Mouse (Mus musculus): ENCODE data around the gene Sh3kbp1. TPM values are rescaled to one million over a fixed set of nuclear protein-coding genes. Genes with fewer than 3 reads are reported as not detected.

The Sh3kbp1 gene
- polyA plus RNA-seq, 1 experiment from 2014 or later = 47.0 TPM

DNA sequence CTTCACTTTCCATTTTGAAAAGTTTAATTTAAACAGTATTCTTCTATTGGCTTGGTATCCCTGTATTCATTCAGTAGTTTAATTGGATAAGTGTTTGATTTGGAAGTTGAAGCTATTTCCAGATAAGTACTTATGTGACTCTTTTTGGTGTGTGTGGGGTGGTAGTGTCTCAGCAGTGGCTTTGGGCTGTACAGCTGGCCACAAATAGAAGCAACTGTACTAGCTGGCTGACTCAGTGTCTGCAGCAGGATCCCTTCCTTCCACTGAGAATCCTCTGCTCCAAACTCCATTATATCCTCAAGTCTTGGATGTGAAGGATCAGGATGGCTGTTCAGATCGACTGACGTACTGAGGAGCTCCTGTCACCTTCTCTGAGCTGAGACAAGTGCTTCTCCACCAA lies 190.4 kb downstream of the Sh3kbp1 start:
- H3K36me3 ChIP-seq = no peaks in the 10 kb centered on the region
- 87% methylated on average over 2 of the region's 2 CpGs for WGBS

DNA sequence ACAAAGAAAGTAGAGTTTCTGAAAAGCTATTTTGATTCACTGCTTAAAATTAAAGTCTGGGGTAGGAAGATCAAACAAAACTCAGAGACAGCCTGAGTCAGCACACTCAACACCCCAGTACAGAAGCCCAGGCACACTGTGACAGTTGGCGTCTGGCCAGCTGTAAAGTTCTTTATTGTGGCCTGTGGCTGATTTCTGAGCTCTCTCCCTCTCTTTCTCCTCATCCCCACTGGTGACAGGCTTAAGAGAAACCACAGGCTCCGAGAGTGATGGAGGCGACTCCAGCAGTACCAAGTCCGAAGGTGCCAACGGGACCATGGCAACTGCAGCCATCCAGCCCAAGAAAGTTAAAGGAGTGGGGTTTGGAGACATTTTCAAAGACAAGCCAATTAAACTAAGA lies 201.1 kb downstream of the Sh3kbp1 start:
- no peak overlapping the region for H3K27ac ChIP-seq
- no peak overlapping the region for H3K4me3 ChIP-seq
- no peaks in the 10 kb centered on the region for H3K36me3 ChIP-seq
- no peaks in the 10 kb centered on the region for H3K4me1 ChIP-seq
- 79% methylated on average over 5 of the region's 5 CpGs for WGBS
- H3K9me3 ChIP-seq = no peaks in the 10 kb centered on the region
- no peak overlapping the region for H3K9ac ChIP-seq
- H3K27me3 ChIP-seq (replicated peaks) = no peaks in the 10 kb centered on the region
- ATAC-seq (ENCODE audit: low FRiP score, low read depth) = no peak
- H3K4me2 ChIP-seq (replicated peaks) = no peak overlapping the region

More for the DNA sequence above, 190.4 kb downstream of the Sh3kbp1 start:
- ATAC-seq (ENCODE audit: low FRiP score, low read depth) = no peak
- Histone ChIP-seq H3K27ac (no peak overlapping the region), H3K4me2 (replicated peaks) (no peak overlapping the region), H3K4me1 (no peaks in the 10 kb centered on the region), H3K4me3 (no peak overlapping the region), H3K27me3 (replicated peaks) (no peaks in the 10 kb centered on the region; the same call in 1 of the 2 replicates), H3K9ac (no peak overlapping the region), H3K9me3 (no peaks in the 10 kb centered on the region)

DNA sequence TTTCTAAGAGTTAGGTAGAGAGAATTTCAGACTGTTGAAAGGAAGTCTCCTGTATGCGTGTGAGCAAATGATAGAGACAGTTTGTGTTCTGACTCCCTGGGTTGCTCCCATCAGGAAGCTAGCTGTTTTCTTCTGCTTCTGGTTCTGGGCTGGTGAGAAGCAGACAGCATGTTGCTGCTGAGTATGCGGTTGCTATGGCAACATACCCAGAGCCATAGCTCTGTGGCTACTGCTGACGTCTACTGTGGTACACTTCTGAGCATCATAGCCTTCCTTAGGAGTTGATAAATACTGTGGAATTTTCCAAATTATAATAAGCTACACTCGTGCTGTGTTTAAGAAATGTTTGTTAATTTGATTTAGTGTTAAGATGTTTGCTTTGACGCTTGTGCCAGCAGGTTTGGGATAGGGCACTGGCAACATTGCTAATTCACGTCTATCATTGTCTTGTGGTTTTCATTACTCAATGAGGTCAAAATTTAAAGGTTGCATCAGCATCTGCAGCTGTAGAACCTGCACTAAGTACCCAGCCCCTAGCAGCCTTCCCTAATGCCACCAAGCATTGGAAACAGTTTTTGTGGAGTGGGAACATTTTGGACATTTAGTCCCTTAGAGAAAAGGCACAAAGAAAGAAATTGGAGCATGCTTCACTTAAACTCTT lies 202.2 kb downstream of the Sh3kbp1 start:
- WGBS = 59% methylated on average over 6 of the region's 6 CpGs
- 0 out of 2 replicates have a peak, but pooled peaks have one; percentile 75 for ATAC-seq (ENCODE audit: low FRiP score, low read depth)
- Histone ChIP-seq H3K9me3 (no peaks in the 10 kb centered on the region), H3K36me3 (no peaks in the 10 kb centered on the region), H3K4me3 (no peak overlapping the region), H3K27me3 (replicated peaks) (no peaks in the 10 kb centered on the region), H3K4me1 (no peaks in the 10 kb centered on the region), H3K27ac (no peak overlapping the region), H3K4me2 (replicated peaks) (no peak overlapping the region), H3K9ac (no peak overlapping the region)

DNA sequence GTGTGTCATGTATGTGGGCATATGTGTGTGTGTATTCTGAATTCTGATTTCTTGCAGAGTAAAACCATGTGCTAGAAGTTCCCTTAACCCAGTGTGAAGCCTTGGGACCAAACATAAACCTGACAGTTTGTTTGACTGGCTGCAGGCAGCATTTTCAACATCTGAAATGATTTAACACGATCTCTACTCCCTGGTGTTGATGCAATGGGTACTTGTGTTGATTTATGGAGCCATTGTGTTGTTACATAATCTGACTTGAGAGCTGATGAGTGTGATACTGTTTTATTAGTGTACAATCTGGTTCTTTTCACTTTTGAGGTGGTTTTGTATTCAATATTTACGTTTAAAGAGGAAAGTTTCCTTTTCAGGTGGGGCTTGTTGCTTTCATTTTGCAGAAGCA lies 204.1 kb downstream of the Sh3kbp1 start:
- WGBS = 71% methylated on average over 2 of the region's 2 CpGs
- Histone ChIP-seq H3K4me2 (replicated peaks) (no peak overlapping the region), H3K9me3 (no peaks in the 10 kb centered on the region), H3K9ac (no peak overlapping the region), H3K36me3 (no peaks in the 10 kb centered on the region), H3K4me1 (no peaks in the 10 kb centered on the region), H3K27me3 (replicated peaks) (no peaks in the 10 kb centered on the region), H3K27ac (no peak overlapping the region), H3K4me3 (no peak overlapping the region)
- ATAC-seq (ENCODE audit: low FRiP score, low read depth) = no peak

GRCm38 (mm10) chrX:159835239-159835638 lies 208.2 kb downstream of the Sh3kbp1 start:
- WGBS = 90% methylated on average over 4 of the region's 4 CpGs
- Histone ChIP-seq H3K9ac (no peak overlapping the region), H3K4me3 (no peak overlapping the region), H3K27me3 (replicated peaks) (no peaks in the 10 kb centered on the region), H3K36me3 (no peaks in the 10 kb centered on the region), H3K27ac (no peak overlapping the region), H3K4me2 (replicated peaks) (no peak overlapping the region), H3K9me3 (no peaks in the 10 kb centered on the region), H3K4me1 (no peaks in the 10 kb centered on the region)
- ATAC-seq (ENCODE audit: low FRiP score, low read depth) = no peak

DNA sequence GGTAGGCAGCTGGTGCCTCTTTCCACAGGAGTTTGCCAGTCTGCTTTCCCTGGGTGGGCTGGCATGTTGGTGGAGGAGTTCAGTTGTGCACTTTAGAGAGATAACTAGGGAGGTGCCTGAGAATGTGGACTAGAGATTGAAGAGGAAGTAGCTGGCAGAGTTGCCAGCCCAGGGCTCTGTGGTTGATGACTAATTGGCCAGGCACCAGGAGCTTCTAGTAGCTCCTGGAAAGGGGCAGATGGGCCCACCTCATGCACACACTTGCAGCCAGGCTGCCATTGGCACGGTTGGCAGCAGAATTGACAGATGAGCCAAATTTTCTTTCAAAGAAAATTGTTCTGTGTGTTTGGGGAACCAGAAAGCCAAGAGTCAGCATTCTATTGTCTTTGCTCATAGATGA lies 210.3 kb downstream of the Sh3kbp1 start:
- Histone ChIP-seq H3K27me3 (replicated peaks) (no peaks in the 10 kb centered on the region), H3K9me3 (no peaks in the 10 kb centered on the region), H3K36me3 (no peaks in the 10 kb centered on the region), H3K4me2 (replicated peaks) (no peak overlapping the region), H3K4me1 (no peaks in the 10 kb centered on the region), H3K27ac (no peak overlapping the region), H3K4me3 (no peak overlapping the region), H3K9ac (no peak overlapping the region)
- no peak for ATAC-seq (ENCODE audit: low FRiP score, low read depth)
- WGBS = 80% methylated on average over 1 of the region's 1 CpGs

DNA sequence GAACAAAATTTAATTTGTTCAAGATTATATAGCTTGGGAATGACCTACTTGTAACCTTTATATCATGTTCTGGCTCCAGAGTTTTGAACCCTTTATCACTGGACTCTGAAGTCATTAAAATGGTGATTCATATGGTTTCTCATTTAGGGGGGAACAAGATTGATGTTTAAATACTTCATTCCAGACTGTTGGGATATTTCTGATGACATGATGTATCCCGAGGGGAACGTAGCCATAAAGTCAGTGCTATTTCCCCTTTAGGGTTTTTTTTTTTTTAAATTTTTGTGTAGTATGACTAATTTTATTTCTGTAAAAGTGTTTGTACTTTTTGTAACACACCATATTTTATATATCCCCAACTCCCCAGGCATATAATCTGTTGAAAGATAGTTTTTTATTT lies 212.7 kb downstream of the Sh3kbp1 start:
- H3K9ac ChIP-seq = no peak overlapping the region
- no peak for ATAC-seq (ENCODE audit: low FRiP score, low read depth)
- H3K4me1 ChIP-seq = no peaks in the 10 kb centered on the region
- no peaks in the 10 kb centered on the region for H3K27me3 ChIP-seq (replicated peaks)
- no peaks in the 10 kb centered on the region for H3K9me3 ChIP-seq
- H3K4me2 ChIP-seq (replicated peaks) = no peak overlapping the region
- 88% methylated on average over 2 of the region's 2 CpGs for WGBS
- no peak overlapping the region for H3K4me3 ChIP-seq
- H3K36me3 ChIP-seq = no peaks in the 10 kb centered on the region
- no peak overlapping the region for H3K27ac ChIP-seq

DNA sequence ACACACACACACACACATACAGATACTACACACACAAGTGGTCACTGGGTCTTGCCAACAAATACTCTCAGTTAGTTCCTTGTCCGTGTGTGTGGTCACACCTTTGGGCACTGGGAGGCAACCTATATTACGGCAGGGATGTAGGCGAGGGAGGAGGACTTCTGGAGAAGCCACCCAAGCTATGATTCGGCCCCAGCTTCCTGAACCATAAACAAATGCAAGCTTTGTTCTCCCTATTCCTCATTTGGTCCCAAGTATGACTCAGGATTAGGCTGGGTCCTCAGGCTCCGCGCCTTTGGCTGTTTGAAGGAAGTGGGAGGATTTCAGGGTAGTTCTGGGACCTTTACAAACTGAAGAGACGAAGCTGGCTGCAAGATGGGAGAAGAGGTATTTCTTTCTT lies 213.2 kb downstream of the Sh3kbp1 start:
- WGBS = 61% methylated on average over 7 of the region's 7 CpGs
- H3K27ac ChIP-seq = no peak overlapping the region
- ATAC-seq (ENCODE audit: low FRiP score, low read depth) = no peak

GRCm38 (mm10) chrX:159850722-159851121 lies 223.7 kb downstream of the Sh3kbp1 start:
- no peak overlapping the region for H3K27ac ChIP-seq
- no peak for ATAC-seq (ENCODE audit: low FRiP score, low read depth)
- H3K9ac ChIP-seq = no peak overlapping the region
- H3K9me3 ChIP-seq = no peaks in the 10 kb centered on the region
- no peaks in the 10 kb centered on the region for H3K36me3 ChIP-seq
- H3K4me3 ChIP-seq = no peak overlapping the region
- H3K4me2 ChIP-seq (replicated peaks) = no peak overlapping the region
- 81% methylated on average over 8 of the region's 8 CpGs for WGBS
- no peaks in the 10 kb centered on the region for H3K4me1 ChIP-seq
- no peaks in the 10 kb centered on the region for H3K27me3 ChIP-seq (replicated peaks)

More for the DNA sequence above, 213.2 kb downstream of the Sh3kbp1 start:
- Histone ChIP-seq H3K4me1 (no peaks in the 10 kb centered on the region), H3K36me3 (no peaks in the 10 kb centered on the region), H3K4me3 (no peak overlapping the region), H3K9ac (no peak overlapping the region), H3K27me3 (replicated peaks) (no peaks in the 10 kb centered on the region), H3K9me3 (no peaks in the 10 kb centered on the region), H3K4me2 (replicated peaks) (no peak overlapping the region)

DNA sequence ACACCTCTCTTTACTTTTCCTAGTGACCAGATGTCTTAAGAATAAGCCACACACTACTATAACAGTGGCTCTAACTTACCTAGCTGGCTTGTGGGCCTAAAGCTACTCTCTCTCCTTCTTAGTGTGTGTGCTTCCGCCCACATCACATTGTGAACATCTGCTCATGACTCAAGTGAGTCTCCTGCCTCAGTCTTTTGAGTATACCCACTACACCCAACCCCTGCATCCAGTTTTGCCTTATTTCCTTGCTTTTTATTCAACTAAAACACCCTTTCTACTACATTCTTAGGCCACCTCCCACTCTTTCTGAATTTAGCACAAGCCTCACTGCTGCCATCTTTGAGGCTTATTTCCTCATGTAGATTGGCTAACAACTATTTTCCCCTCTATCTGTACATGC lies 229.8 kb downstream of the Sh3kbp1 start:
- Histone ChIP-seq H3K36me3 (no peaks in the 10 kb centered on the region), H3K4me1 (no peaks in the 10 kb centered on the region), H3K27me3 (replicated peaks) (no peaks in the 10 kb centered on the region), H3K27ac (no peak overlapping the region), H3K4me2 (replicated peaks) (no peak overlapping the region), H3K9ac (no peak overlapping the region), H3K9me3 (no peaks in the 10 kb centered on the region), H3K4me3 (no peak overlapping the region)
- WGBS = 91% methylated on average over 1 of the region's 1 CpGs
- ATAC-seq (ENCODE audit: low FRiP score, low read depth) = no peak

DNA sequence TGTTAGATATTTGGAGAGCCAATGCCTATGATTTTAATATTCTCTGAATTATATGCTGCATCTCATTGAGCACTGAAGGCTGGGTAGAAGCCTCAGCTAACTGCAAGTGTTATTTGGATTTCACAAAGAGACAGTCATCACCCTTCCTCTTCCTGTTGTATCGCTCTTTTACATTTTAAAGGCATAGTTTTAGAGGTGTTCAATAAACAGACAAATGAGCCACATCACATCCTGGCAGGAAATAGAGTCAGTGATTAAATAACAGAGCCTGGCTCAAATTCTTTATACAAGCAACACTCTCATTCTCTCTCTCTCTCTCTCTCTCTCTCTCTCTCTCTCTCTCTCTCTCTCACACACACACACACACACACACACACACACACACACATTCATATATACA lies 231.1 kb downstream of the Sh3kbp1 start:
- no peak overlapping the region for H3K4me2 ChIP-seq (replicated peaks)
- no peaks in the 10 kb centered on the region for H3K4me1 ChIP-seq
- no peaks in the 10 kb centered on the region for H3K9me3 ChIP-seq
- ATAC-seq (ENCODE audit: low FRiP score, low read depth) = no peak
- H3K27me3 ChIP-seq (replicated peaks) = no peaks in the 10 kb centered on the region
- H3K36me3 ChIP-seq = no peaks in the 10 kb centered on the region
- no peak overlapping the region for H3K9ac ChIP-seq
- whole genome bisulfite sequencing = 82% methylated on average over 1 of the region's 1 CpGs
- no peak overlapping the region for H3K4me3 ChIP-seq
- no peak overlapping the region for H3K27ac ChIP-seq

GRCm38 (mm10) chrX:159860841-159861530 lies 233.9 kb downstream of the Sh3kbp1 start:
- Histone ChIP-seq H3K4me3 (no peak overlapping the region), H3K27me3 (replicated peaks) (no peaks in the 10 kb centered on the region), H3K9me3 (no peaks in the 10 kb centered on the region), H3K27ac (no peak overlapping the region), H3K36me3 (no peaks in the 10 kb centered on the region), H3K4me2 (replicated peaks) (no peak overlapping the region), H3K9ac (no peak overlapping the region), H3K4me1 (no peaks in the 10 kb centered on the region)
- no peak for ATAC-seq (ENCODE audit: low FRiP score, low read depth)
- WGBS = 75% methylated on average over 3 of the region's 3 CpGs

DNA sequence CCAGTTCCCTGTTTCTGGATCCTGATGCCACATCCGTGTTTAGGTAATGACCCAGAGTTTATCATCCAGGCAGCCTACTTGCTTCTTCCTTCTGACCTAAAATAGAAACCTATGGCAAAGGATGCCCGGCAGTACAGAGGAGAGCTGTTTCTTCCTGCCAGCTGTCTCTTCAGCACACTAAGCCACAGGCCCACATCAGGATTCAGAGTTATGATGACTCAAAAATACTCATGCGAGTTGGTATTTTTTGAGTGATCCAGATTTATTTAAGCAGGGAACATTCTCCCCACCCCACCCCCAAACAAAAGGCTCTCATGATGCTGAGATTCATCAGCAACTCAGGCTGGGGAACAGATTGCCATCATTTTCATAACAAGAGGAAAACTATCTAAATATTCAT lies 240.6 kb downstream of the Sh3kbp1 start:
- Histone ChIP-seq H3K4me1 (no peaks in the 10 kb centered on the region), H3K4me2 (replicated peaks) (no peak overlapping the region), H3K4me3 (no peak overlapping the region), H3K27ac (no peak overlapping the region), H3K9me3 (no peaks in the 10 kb centered on the region), H3K36me3 (no peaks in the 10 kb centered on the region), H3K9ac (no peak overlapping the region), H3K27me3 (replicated peaks) (no peaks in the 10 kb centered on the region)
- ATAC-seq (ENCODE audit: low FRiP score, low read depth) = no peak
- 88% methylated on average over 3 of the region's 3 CpGs for WGBS

Data from neural tube, embryonic 12.5 days (tissue).